In genomic region chr12:80004575-80004974, GRCm38 (mm10) we compare ENCODE assay signal across 24 mouse cellular contexts.
A peak's percentile ranks its signal among the peaks of the same experiment; 100 is the strongest.
DNase-seq lines count a peak whose midpoint lies in the region; ATAC-seq lines count a peak whose summit lies in the region.
"Had no signal": no experiment of that assay in that cellular context is flagged by ENCODE, and none has a peak within 500 bp of the region (broad histone marks: within the 10 kb centered on the region; RNA-seq: fewer than 3 reads in every experiment).

No protein-coding gene starts in this region.

- H3K36me3 ChIP-seq in heart, embryonic 11.5 days (ENCODE audit: control insufficient read depth, insufficient read depth, low read length) = no peaks in the 10 kb centered on the region
- no peaks in the 10 kb centered on the region for H3K36me3 ChIP-seq in limb, embryonic 12.5 days
- H3K36me3 ChIP-seq in limb, embryonic 10.5 days = no peaks in the 10 kb centered on the region
- H3K36me3 ChIP-seq in heart, embryonic 15.5 days = no peaks in the 10 kb centered on the region
- H3K36me3 ChIP-seq in limb, embryonic 15.5 days = no peaks in the 10 kb centered on the region
- H3K36me3 ChIP-seq: hindbrain, embryonic 13.5 days; midbrain, embryonic 15.5 days; neural tube, embryonic 13.5 days had no signal

- no peak for ATAC-seq in heart, embryonic 11.5 days (replicated peaks; ENCODE audit: insufficient number of reproducible peaks, low FRiP score, low TSS enrichment)
- ATAC-seq in limb, embryonic 12.5 days (ENCODE audit: insufficient number of reproducible peaks, insufficient read depth, low FRiP score, low TSS enrichment, low read depth) = no peak
- ATAC-seq in heart, embryonic 15.5 days (replicated peaks; ENCODE audit: insufficient number of reproducible peaks, insufficient read depth, low FRiP score, low read depth) = peak; percentile 66
- ATAC-seq in limb, embryonic 15.5 days (ENCODE audit: insufficient number of reproducible peaks, low FRiP score, low TSS enrichment, low read depth) = no peak
- ATAC-seq: forebrain, embryonic 13.5 days; inflammation-experienced regulatory T-cells, adult 6 months; lung, postnatal 0 days; midbrain, embryonic 15.5 days had no signal

- H3K4me2 ChIP-seq in heart, embryonic 11.5 days = no peak overlapping the region
- no peak overlapping the region for H3K4me2 ChIP-seq in limb, embryonic 12.5 days
- H3K4me2 ChIP-seq in heart, embryonic 15.5 days = no peak overlapping the region
- no peak overlapping the region for H3K4me2 ChIP-seq in limb, embryonic 15.5 days
- H3K4me2 ChIP-seq: forebrain, embryonic 13.5 days; hindbrain, embryonic 13.5 days; midbrain, embryonic 15.5 days; neural tube, embryonic 13.5 days had no signal

- no peak for DNase-seq in heart, postnatal 14 days
- no peak for DNase-seq in limb, embryonic 10.5 days (ENCODE audit: low spot score)
- no peak for DNase-seq in kidney, postnatal 4 days
- DNase-seq in adipocyte (ENCODE audit: low spot score) = no peak
- DNase-seq: adrenal gland, postnatal 14 days; cerebellum, adult 9-10 months; kidney, adult 9 months; kidney, postnatal 14 days; liver; retina, postnatal 1 day; thymus, postnatal 14 days had no signal

- peak overlapping the region; percentile 65 for H3K27ac ChIP-seq in heart, embryonic 11.5 days (ENCODE audit: low read depth, low read length)
- peak overlapping the region; percentile 1; the same call in 1 of the 2 replicates for H3K27ac ChIP-seq in limb, embryonic 12.5 days
- H3K27ac ChIP-seq in limb, embryonic 10.5 days = no peak overlapping the region
- H3K27ac ChIP-seq in heart, embryonic 15.5 days = peak overlapping the region; percentile 77
- 0 out of 2 replicates have a peak overlapping the region, but pooled peaks have one; percentile 2 for H3K27ac ChIP-seq in limb, embryonic 15.5 days
- H3K27ac ChIP-seq: forebrain, embryonic 13.5 days; layer of hippocampus, adult 2 months; macrophage; midbrain, embryonic 15.5 days; neural tube, embryonic 13.5 days had no signal

- 41% methylated on average over 6 of the region's 6 CpGs for WGBS in heart, embryonic 11.5 days (ENCODE audit: insufficient replicate concordance)
- WGBS in limb, embryonic 12.5 days = 34% methylated on average over 6 of the region's 6 CpGs
- 61% methylated on average over 6 of the region's 6 CpGs for WGBS in limb, embryonic 10.5 days
- 33% methylated on average over 6 of the region's 6 CpGs for WGBS in heart, embryonic 15.5 days
- WGBS in limb, embryonic 15.5 days = 45% methylated on average over 6 of the region's 6 CpGs

- H3K9me3 ChIP-seq in heart, embryonic 11.5 days (replicated peaks; ENCODE audit: control insufficient read depth, low read length) = no peaks in the 10 kb centered on the region
- H3K9me3 ChIP-seq in limb, embryonic 12.5 days = no peaks in the 10 kb centered on the region
- no peaks in the 10 kb centered on the region for H3K9me3 ChIP-seq in limb, embryonic 10.5 days (replicated peaks)
- H3K9me3 ChIP-seq in heart, embryonic 15.5 days (replicated peaks) = no peaks in the 10 kb centered on the region
- no peaks in the 10 kb centered on the region for H3K9me3 ChIP-seq in limb, embryonic 15.5 days
- H3K9me3 ChIP-seq: forebrain, embryonic 13.5 days; hindbrain, embryonic 13.5 days; midbrain, embryonic 15.5 days; neural tube, embryonic 13.5 days had no signal

- H3K4me1 ChIP-seq in heart, embryonic 11.5 days (ENCODE audit: control insufficient read depth, insufficient read depth, low read length) = peaks cover 17% of the 10 kb centered on the region
- peaks cover 22% of the 10 kb centered on the region for H3K4me1 ChIP-seq in limb, embryonic 12.5 days (replicated peaks)
- peaks cover 37% of the 10 kb centered on the region for H3K4me1 ChIP-seq in limb, embryonic 10.5 days
- H3K4me1 ChIP-seq in heart, embryonic 15.5 days (replicated peaks) = peaks cover 38% of the 10 kb centered on the region
- peaks cover 28% of the 10 kb centered on the region for H3K4me1 ChIP-seq in limb, embryonic 15.5 days
- H3K4me1 ChIP-seq: midbrain, embryonic 15.5 days had no signal

- H3K9ac ChIP-seq in heart, embryonic 11.5 days (ENCODE audit: low read depth, low read length) = no peak overlapping the region
- H3K9ac ChIP-seq in limb, embryonic 12.5 days (replicated peaks) = no peak overlapping the region
- H3K9ac ChIP-seq in heart, embryonic 15.5 days = no peak overlapping the region
- no peak overlapping the region for H3K9ac ChIP-seq in limb, embryonic 15.5 days
- H3K9ac ChIP-seq: forebrain, embryonic 13.5 days; hindbrain, embryonic 13.5 days; midbrain, embryonic 15.5 days; neural tube, embryonic 13.5 days had no signal

- intact Hi-C loops in heart, postnatal 14 days (cut with DNase I) = no loop called here

- no peaks in the 10 kb centered on the region for H3K27me3 ChIP-seq in heart, embryonic 11.5 days (ENCODE audit: control insufficient read depth, insufficient read depth, low read length)
- no peaks in the 10 kb centered on the region for H3K27me3 ChIP-seq in limb, embryonic 12.5 days
- H3K27me3 ChIP-seq in limb, embryonic 10.5 days (ENCODE audit: low read depth, poor library complexity, severe bottlenecking) = no peaks in the 10 kb centered on the region
- H3K27me3 ChIP-seq in heart, embryonic 15.5 days = no peaks in the 10 kb centered on the region
- no peaks in the 10 kb centered on the region for H3K27me3 ChIP-seq in limb, embryonic 15.5 days
- H3K27me3 ChIP-seq: forebrain, embryonic 13.5 days; hindbrain, embryonic 13.5 days; midbrain, embryonic 15.5 days; neural tube, embryonic 13.5 days had no signal

- H3K4me3 ChIP-seq in heart, embryonic 11.5 days (ENCODE audit: low read depth, low read length) = no peak overlapping the region
- no peak overlapping the region for H3K4me3 ChIP-seq in limb, embryonic 12.5 days (replicated peaks)
- no peak overlapping the region for H3K4me3 ChIP-seq in limb, embryonic 10.5 days
- no peak overlapping the region for H3K4me3 ChIP-seq in heart, embryonic 15.5 days
- H3K4me3 ChIP-seq in limb, embryonic 15.5 days = no peak overlapping the region
- H3K4me3 ChIP-seq: forebrain, embryonic 13.5 days; hindbrain, embryonic 13.5 days; layer of hippocampus, adult 2 months; midbrain, embryonic 15.5 days; myocyte; neural tube, embryonic 13.5 days had no signal
